Mouse (Mus musculus) testis, adult 2 months (tissue): ENCODE measurements around the gene Mageb18. TPM values are rescaled to one million over a fixed set of nuclear protein-coding genes. Genes with fewer than 3 reads are reported as not detected.
"Not testable (repeated sequence)": the region's sequence is repeated elsewhere in the genome, so short reads cannot be mapped to it uniquely, and the experiment has no call there.

Experiments used
- H3K27ac ChIP-seq: fragments of 200-500 bp; 2 replicates; pipeline ENCODE4 v1.5.1; 2012; ENCODE audit warnings: low read depth, low read length; ENCODE audit not compliant: control insufficient read depth, insufficient read depth
- H3K27me3 ChIP-seq: fragments of 200-500 bp; 2 replicates; pipeline ENCODE4 v1.6.1; 2012; ENCODE audit warnings: mild to moderate bottlenecking, low read length, moderate library complexity; ENCODE audit not compliant: control insufficient read depth, insufficient read depth
- H3K36me3 ChIP-seq: fragments of 200-500 bp; 2 replicates; pipeline ENCODE4 v1.6.1; 2012; ENCODE audit warnings: mild to moderate bottlenecking, low read length; ENCODE audit not compliant: control insufficient read depth, insufficient read depth
- H3K4me1 ChIP-seq: fragments of 200-500 bp; 2 replicates; pipeline ENCODE4 v1.6.1; 2012; ENCODE audit warnings: low read length; ENCODE audit not compliant: control insufficient read depth, insufficient read depth
- H3K4me3 ChIP-seq: fragments of 200-500 bp; 2 replicates; pipeline ENCODE4 v1.5.1; 2012; ENCODE audit warnings: low read depth, mild to moderate bottlenecking, low read length, moderate library complexity, mixed read lengths; ENCODE audit not compliant: control insufficient read depth
- CTCF ChIP-seq: fragments of 200-500 bp; IDR thresholded peaks from 2 replicates; pipeline ENCODE4 v1.5.1; 2012; ENCODE audit warnings: low read depth, mild to moderate bottlenecking, inconsistent platforms, low read length, moderate library complexity; ENCODE audit not compliant: control insufficient read depth, insufficient read depth, insufficient replicate concordance
- POLR2A ChIP-seq: fragments of 200-500 bp; IDR thresholded peaks from 2 replicates; pipeline ENCODE4 v1.6.1; 2012; ENCODE audit warnings: low read depth, mild to moderate bottlenecking, inconsistent platforms, low read length, moderate library complexity; ENCODE audit not compliant: control insufficient read depth
- polyA plus RNA-seq: library from polyadenylated mRNA; depleted of rRNA; stranded (reverse); fragments of >200 nt; gene quantifications from 2 replicates; pipeline ENCODE4 v1.2.3, GENCODE M21; 2012; rRNA removed

Gene Mageb18
- 0.29 and 0.64 TPM in 2 replicates for polyA plus RNA-seq

DNA sequence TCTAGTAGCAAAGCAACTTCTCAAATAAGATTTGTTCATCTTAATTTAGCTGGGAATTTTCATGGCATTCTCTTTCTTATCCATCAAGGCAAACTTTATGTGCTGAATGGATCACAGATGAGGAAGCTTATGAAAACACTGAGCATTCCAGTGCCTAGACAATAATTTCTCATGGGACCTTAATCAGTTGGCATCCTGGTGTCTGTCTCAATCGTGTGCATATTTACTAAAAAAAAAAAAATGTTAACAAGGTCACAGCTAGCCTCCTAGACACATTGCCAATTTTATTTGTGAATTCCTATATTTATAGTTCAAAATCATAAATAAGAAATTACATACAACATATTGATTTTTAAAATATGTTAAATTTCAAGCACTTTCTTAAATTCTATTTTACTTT is at the start of gene Mageb18:
Mageb18 (minus strand) TSS at position 101 of the 400 bp plus-strand sequence.
- TF ChIP-seq POLR2A (no peak), CTCF (no peak)
- Histone ChIP-seq H3K4me3 (no peak within 1 kb of the TSS), H3K27me3 (no peaks in the 10 kb centered on the region), H3K4me1 (no peaks in the 10 kb centered on the region), H3K27ac (no peak within 1 kb of the TSS), H3K36me3 (no peaks in the 10 kb centered on the region)

DNA sequence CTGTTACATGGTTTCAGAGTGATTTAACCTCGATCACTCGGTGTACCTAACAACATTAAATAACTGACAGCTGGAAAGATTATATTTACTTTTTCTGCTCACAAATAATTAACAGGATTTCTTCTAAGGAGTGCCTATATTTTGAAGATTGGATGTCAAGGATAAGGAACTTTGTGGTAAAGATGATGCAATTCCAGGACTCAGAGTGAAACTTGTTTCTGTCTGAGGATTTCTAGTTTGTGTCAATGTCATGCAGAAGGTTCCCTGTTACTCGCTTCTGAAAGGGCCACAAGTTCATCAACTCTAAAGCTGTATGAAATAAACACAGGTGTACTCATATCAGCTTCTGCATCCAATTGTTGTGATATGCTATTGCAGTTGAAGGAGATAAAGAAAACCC is 13.4 kb upstream of the Mageb18 start:
- Histone ChIP-seq H3K36me3 (no peaks in the 10 kb centered on the region), H3K4me1 (no peaks in the 10 kb centered on the region), H3K27me3 (no peaks in the 10 kb centered on the region), H3K4me3 (no peak overlapping the region), H3K27ac (no peak overlapping the region)
- no peak for TF ChIP-seq CTCF
- TF ChIP-seq POLR2A: no peak

DNA sequence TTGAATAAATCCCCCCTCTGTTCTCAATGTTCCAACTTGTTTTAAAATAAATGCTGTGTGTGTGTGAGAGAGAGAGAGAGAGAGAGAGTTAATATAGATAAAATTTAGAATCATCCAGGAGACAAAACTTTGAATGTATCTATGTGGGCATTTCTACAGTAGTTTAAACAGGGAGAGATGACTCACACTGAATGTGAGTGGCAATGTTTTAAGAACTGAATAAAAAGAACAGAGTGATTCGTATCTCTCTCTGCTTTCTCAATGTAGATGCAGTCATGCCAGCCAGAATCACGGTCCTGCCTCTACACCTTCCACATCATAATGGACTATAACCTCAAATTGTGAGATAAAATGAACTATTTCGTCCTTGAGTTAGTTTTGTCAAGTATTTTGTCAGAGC is 11.1 kb upstream of the Mageb18 start:
- TF ChIP-seq CTCF (no peak), POLR2A (no peak)
- H3K27ac ChIP-seq: no peak overlapping the region
- H3K4me1 ChIP-seq: no peaks in the 10 kb centered on the region
- no peak overlapping the region for H3K4me3 ChIP-seq
- no peaks in the 10 kb centered on the region for H3K27me3 ChIP-seq
- no peaks in the 10 kb centered on the region for H3K36me3 ChIP-seq

DNA sequence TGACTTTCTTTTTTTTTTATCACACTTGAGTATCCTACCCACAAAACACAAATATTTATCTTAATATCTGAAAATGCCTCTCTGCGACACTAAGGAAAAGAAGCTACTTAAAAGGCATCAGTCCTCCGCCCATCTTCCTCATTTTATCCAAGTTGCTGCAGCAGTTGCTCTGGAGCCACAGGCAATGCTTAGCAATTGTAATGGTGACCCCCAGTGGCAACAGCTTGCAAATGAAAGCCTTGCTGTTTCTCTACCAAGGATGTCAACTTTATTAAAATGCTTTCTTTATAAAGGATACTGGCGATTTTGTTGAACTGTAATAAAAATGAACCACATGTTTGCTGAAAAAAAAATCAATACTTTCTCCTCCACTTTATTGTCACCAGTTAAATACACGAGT is 2.0 kb downstream of the Mageb18 start:
- no peaks in the 10 kb centered on the region for H3K36me3 ChIP-seq
- H3K27ac ChIP-seq: no peak overlapping the region
- no peak for TF ChIP-seq POLR2A
- TF ChIP-seq CTCF: no peak
- H3K27me3 ChIP-seq: no peaks in the 10 kb centered on the region
- no peak overlapping the region for H3K4me3 ChIP-seq
- H3K4me1 ChIP-seq: no peaks in the 10 kb centered on the region

DNA sequence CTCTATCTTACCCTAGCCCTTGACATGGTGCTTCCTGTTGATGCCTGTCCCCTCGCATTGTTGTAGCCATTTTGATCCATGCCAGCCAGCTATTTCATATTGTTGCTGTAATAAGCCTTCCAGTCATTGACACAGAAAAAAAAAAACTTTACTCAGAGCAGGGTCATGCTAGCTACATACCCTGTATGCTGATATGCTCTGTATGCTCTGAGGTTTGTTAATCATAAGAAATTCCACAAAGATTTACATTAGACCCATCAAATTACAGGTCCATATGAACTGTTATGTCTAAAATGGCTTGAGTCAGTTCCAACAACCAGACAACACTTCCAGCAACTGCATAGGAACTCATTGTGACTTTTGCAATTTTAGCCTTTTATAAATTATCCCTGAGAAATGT is 71.5 kb downstream of the Mageb18 start:
- TF ChIP-seq CTCF (no peak), POLR2A (no peak)
- Histone ChIP-seq H3K4me1 (no peaks in the 10 kb centered on the region), H3K27ac (no peak overlapping the region), H3K27me3 (no peaks in the 10 kb centered on the region), H3K4me3 (no peak overlapping the region), H3K36me3 (no peaks in the 10 kb centered on the region)

DNA sequence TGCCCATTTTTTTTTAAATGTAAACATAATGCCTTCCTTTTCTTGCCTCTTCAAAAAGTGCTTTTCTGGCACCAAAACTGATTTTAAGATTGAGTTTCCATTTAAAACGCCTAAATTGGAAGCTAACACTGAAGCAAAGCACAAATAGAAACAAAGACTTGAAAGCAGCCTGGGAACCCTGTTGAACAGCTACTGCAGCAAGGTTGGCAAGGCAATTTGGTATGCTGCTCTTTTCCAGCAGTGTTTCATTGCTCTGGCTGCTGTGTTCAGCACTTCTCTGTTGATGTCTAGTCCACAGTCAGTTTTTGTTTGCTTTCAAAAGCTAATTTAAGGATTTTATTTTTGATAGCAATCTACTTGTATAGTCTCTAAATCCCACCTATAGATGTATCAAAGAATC is 101.1 kb downstream of the Mageb18 start:
- no peak overlapping the region for H3K4me3 ChIP-seq
- H3K27ac ChIP-seq: no peak overlapping the region
- H3K27me3 ChIP-seq: no peaks in the 10 kb centered on the region
- H3K36me3 ChIP-seq: no peaks in the 10 kb centered on the region
- TF ChIP-seq POLR2A (no peak), CTCF (no peak)
- no peaks in the 10 kb centered on the region for H3K4me1 ChIP-seq

DNA sequence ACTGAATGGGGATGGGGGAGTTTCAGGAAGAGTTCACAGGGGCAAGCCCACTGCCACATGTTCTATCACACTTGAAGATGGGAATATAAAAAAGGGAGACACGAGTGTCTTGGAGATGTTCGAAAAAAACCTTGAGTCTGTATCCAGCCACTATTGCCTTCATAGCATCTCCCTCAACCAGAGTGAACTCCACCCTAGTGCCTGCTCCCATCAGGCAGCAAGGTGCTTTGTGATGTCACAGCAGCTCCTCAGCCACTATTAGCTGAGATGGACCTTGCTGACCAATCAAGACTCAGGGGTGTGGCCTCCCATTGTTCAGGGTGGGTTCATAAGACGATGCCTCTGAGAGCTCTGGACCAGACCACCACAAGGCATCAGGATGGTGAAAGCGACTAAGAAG is 109.7 kb downstream of the Mageb18 start, which contains the start of gene Gm5941:
Gm5941 (plus strand) TSS at position 301 of the 400 bp plus-strand sequence.
- not testable (repeated sequence) for H3K36me3 ChIP-seq, H3K4me1 ChIP-seq, H3K27me3 ChIP-seq
- Histone ChIP-seq H3K27ac (peak within 1 kb of the TSS; percentile 72), H3K4me3 (peak within 1 kb of the TSS; percentile 81)

DNA sequence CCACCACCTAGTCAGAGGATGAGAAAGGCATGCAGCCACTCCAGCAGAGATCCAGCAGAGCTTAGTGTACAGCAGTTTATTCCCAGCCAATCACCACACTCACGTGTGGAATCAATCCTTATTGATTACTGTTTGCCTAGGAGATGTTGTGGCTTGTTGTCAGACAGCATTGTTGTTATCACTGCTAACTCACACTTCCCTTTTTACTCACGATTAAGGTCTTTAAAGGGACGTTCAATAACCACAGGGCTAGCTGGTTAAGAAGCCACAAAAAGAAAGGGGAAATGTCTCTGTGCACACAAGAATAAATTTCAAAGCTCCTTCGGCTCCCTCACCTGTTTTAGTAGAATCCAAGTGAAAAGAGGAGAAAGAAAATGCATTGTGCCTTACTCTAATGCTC is 134.6 kb downstream of the Mageb18 start:
- Histone ChIP-seq H3K27me3 (no peaks in the 10 kb centered on the region), H3K4me1 (no peaks in the 10 kb centered on the region), H3K27ac (no peak overlapping the region), H3K4me3 (no peak overlapping the region), H3K36me3 (no peaks in the 10 kb centered on the region)
- TF ChIP-seq POLR2A (no peak), CTCF (no peak)
